Mouse (Mus musculus) cerebellum, adult 8-10 months (tissue): ENCODE measurements around the gene Ucn2.

Experiments used
- DNase-seq: peaks from one replicate; pipeline ENCODE4 v3.0.0; 2022

The Ucn2 gene

GRCm38 (mm10) chr9:108985710-108986109, at the start of gene Ucn2:
Gene Ucn2 (plus strand): TSS chr9:108986010.
- no peak for DNase-seq

DNA sequence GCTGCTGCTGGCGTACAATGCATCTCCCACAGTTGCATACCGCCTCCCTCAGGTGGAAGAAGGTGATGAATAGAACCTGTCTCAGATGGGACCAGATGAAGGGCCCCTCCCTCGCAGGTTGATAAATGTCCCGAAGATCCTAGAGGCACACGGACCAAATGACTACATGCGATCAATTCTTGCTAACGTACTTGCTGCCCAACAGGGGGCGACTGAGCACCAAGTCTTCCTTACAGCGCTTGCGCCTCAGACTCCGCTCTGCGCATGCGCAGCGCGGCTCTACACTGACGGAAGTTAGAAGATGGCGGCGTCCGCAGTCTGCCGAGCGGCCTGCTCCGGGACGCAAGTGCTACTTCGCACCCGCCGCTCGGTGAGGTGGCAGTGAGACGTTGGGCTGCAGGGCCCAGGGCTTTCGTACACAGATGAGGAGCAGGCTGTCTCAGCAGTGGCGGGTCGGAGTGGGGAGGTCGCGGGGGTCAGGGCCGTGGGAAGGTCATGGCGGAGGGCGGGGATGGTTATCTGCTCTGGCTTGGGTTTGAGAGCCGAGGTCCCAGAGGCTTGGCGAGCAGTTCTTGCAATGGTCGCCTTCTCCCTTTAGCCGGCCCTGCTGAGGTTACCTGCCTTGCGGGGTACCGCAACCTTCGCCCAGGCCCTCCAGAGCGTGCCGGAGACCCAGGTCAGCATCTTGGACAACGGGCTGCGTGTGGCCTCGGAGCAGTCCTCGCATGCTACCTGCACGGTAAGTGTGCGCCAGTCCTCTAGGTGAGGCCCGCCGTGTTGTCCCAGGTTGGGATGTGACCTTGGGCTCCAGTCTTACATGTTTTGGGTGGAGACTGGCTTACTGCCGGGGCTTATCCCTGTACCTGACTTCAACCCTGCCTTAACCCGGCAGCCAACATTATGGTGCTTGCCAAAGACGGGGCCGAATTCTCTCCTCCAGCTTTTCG, 49.1 kb upstream of the Ucn2 start, which contains the start of gene Uqcrc1:
Gene Uqcrc1, plus strand, starts transcription at position 216 of the 947 bp plus-strand sequence.
- DNase-seq, result peak; percentile 96

GRCm38 (mm10) chr9:108945111-108945510, 40.7 kb upstream of the Ucn2 start:
- no peak for DNase-seq

DNA sequence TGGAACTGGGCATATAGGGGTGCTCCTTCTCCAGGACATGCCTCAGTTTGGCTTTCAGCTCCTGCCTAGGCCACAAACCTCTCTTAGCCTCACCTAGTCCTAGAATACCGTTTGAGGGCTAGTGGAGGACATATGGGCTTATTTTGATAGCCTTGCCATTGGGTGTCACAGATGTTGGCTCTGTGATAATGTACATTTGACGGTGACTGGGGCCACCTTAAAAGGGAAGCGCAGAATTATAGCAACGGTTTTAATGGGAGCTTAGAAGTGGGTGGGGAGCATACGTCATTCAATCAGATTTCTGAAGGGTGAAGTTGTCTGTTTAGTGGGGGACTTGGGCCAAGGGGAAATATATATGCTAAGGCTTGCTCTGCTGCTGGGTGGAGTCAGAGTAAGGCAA, 40.2 kb upstream of the Ucn2 start:
- no peak for DNase-seq

DNA sequence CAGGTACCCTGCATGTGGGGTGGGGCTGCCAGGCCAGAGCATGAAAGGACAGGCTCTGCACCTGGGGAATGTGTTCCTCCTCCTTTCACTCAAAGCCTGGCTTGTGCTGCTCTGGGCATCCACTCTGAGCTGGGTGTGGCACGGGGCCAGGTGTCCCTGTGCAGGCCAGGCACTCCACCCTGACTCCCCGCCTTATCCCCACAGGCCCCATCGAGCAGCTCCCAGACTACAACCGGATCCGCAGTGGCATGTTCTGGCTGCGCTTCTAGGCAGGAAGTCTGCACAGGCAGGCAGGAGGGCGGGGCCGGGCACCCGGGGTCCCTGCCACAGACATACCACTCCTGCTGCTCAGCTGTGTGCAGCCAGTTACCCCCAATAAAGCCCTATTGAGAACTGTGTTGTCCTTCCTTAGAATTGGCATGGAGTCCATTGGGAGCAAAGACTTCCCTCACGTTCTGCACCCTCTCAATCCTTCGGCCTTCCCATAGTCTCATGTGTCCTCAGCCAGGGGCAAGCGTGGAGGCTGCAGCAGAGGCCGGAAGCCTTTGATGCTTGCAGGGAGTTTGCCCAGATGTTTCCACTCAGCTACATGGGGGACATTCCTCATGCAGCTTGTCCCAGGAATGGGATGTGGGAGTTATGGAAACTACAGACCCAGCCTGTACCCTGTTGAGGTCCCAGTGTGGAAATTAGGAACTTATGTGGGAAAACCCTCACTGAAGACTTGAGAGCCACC, 36.4 kb upstream of the Ucn2 start:
- DNase-seq, result peak; percentile 47

- DNase-seq, result peak; percentile 30
Observed at GRCm38 (mm10) chr9:108949967-108950728, 35.7 kb upstream of the Ucn2 start.

DNA sequence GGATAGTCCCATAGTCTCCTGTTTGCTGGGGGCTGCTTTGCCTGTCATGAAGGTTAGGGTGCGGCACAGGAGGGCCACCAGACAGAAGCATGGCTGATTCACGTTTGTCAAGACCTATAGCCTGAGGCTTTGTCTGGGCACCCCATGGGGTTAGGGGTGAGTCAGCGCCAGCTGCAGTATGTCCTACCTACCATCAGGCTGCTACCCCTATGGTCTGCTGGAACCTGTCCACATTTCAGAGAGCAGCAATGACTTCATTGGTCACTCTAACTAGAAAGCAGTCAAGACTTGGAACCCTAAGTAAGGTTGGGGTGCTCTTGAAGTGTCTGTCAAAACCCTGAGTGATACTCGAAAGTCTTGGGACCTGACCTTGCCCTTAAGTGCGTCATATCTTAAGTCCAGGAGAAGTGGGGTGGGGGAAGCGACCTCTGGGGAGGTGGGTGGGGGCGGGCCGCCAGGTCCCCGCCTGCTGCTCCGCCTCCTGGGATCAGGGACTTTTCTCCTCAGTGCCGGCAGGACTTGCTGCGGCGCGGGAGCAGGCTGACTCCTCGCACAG, 32.7 kb upstream of the Ucn2 start, which contains the start of gene Col7a1:
Gene Col7a1, plus strand, starts transcription at position 506 of the 556 bp plus-strand sequence.
- no peak for DNase-seq

GRCm38 (mm10) chr9:108955241-108955640, 30.6 kb upstream of the Ucn2 start:
- DNase-seq, result no peak

DNA sequence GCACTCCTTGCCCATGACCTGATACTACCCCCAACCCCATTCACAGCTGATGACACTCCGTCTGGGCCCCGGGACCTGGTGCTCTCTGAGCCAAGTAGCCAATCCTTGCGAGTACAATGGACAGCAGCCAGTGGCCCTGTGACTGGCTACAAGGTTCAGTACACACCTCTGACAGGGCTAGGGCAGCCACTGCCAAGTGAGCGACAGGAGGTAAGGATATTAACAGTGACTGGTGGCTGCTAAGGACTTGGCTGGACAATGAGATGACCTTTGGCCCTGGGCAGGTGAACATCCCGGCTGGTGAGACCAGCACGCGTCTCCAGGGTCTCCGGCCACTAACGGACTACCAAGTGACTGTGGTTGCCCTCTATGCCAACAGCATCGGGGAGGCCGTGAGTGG, 30.0 kb upstream of the Ucn2 start:
- DNase-seq, result no peak

GRCm38 (mm10) chr9:108963577-108963976, 22.2 kb upstream of the Ucn2 start:
- DNase-seq, result no peak

DNA sequence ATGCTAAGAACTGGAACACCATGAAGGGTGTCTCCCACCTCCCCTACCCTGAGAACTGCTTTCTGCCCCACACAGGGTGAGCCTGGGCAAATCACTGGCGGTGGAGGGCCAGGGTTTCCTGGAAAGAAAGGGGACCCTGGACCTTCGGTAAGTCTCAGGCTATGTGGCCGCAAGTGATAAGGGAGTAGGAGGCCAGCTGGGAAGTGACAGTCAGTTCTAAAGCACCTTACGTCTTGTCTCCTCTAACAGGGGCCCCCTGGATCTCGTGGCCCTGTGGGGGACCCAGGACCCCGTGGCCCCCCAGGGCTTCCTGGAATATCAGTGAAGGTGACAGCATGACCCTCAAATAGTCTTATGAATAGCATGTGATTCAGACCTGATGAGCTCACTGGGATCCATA, 21.5 kb upstream of the Ucn2 start:
- DNase-seq, result no peak

- DNase-seq, result no peak
Observed at GRCm38 (mm10) chr9:108970623-108971022, 15.2 kb upstream of the Ucn2 start.

GRCm38 (mm10) chr9:108976483-108976882, 9.3 kb upstream of the Ucn2 start:
- DNase-seq, result no peak

GRCm38 (mm10) chr9:108977966-108978365, 7.8 kb upstream of the Ucn2 start:
- no peak for DNase-seq

DNA sequence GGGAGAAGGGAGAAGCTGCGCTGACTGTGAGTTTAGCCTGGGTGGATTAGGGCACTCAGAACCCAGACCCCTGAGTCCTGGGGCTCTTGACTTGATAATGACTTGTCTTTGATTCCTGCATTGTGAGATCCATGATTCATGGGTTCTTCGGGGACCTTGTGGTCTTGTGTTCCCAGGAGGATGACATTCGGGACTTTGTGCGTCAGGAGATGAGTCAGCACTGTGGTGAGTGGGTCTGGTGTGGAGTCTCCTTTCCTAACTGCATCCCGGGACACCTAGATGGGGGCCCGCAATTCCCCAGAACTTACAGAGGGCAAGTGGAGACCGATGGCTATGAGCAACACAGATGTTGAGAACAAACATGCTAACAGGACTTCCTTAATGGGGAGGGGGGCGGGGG, 3.3 kb upstream of the Ucn2 start:
- no peak for DNase-seq

DNA sequence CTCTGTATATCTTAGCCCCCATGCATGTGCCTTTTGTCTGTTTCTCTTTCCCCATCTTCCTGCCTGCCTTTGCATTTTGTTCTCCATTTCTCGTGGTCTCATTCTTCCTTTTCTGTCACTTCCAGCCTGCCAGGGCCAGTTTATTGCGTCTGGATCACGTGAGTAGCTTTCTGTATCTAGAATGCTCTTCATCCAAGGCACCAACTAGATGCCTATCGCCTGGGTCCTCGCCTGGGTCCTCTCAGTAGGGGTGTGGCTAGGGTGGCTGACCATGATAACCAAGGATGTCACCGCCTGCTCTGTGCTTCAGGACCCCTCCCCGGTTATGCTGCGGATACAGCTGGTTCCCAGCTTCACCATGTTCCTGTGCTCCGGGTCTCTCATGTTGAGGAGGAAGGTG, 2.6 kb upstream of the Ucn2 start:
- DNase-seq, result no peak

DNA sequence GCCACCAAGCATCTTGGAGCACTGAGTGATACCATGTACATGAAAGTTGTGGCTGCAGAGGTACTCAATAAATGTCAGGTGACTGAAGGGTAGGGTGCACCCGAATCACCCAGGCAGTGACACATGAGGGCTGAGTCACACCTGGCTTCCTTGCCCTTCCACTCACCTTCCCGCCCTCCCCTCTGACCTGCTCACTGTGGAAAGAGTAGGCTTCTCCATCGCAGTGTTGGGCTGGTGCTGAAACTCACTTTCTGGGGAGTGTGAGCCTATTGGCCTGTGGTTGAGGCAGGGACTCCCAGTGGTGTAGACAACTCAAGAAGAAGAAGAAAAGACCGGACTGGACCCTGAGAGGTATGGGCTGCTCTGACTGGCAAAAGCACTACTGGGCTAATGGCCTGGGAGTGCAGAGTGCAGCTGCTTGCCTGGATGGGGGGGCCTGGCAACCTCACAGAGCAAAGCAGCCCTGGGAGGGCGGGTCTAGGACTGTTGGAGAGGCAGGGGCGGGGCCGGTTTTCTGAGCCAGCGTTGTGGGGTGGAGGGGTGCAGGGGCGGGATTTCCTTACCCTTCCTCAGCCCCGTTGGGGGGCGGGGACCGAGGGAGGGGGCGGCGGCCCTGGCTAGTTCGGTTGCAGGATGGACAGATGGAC, 2.0 kb downstream of the Ucn2 start:
- DNase-seq, result no peak

GRCm38 (mm10) chr9:108989802-108990461, 4.1 kb downstream of the Ucn2 start:
- DNase-seq, result no peak

GRCm38 (mm10) chr9:108990462-108990820, 4.6 kb downstream of the Ucn2 start:
- no peak for DNase-seq

DNA sequence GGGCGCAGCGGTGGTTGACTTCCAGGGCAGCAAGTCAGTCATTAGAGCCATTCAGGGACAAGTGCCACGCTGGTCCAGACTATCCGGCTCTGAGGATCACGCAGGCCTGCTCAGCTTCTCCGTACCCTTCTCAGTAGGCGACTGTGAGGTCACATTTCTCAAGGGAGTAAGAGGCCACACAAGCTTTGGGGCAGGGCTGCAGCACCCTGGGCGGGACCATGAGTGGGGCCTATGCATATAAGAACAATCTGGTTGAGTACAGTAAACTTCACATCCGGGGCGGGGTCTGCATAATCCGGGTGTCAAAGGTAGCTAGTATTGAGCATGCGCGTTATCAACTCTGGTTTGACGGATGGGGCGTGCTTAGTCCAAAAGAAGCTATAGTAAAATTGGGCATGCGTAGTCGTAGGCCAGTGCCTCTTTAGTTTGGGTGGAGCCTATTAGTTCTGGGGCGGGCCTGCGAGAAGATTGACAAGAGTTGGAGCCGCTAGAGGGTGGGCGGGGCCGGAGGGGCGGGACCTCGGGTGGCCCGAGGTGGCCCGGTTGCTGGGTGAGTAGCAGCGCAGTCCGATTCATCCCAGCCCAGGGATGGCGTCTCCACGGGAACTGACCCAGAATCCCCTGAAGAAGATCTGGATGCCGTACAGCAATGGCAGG, 5.7 kb downstream of the Ucn2 start, which contains the start of gene Pfkfb4:
Gene Pfkfb4, plus strand, starts transcription at position 351 of the 657 bp plus-strand sequence.
- peak; percentile 89 for DNase-seq

GRCm38 (mm10) chr9:108992085-108992469, 6.3 kb downstream of the Ucn2 start:
- DNase-seq, result no peak
